Mouse (Mus musculus) CH12F3 (cell line): Measurements from ENCODE around the gene Parva.

ENCODE experiments used
- in situ Hi-C: fragments of 300-500 bp; cut with MboI; formaldehyde crosslinking; loops from 2 replicates; pipeline ENCODE4 v1.14.3; 2020; ENCODE audit warnings: low sequenced_read_pairs

The Parva gene

DNA sequence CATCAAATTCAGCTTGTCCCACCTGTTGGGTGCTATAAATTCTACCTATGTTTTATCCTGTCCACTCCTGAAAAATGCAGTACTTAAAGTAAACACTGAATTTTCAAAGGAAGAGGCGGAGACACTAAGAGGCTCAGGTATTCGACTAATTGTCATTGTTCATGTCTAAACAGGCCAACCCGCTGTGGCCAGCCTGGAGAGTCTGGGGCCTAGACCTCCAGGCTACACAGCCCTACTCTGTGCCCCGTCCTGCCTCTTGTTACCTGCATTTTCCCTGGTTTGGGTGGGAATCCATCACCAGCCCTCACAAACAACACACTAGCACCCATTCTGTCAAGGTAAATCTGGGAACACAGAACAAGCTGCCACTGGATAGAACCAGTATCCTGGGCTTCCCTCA is 9.7 kb upstream of the Parva start:
- in situ Hi-C loops = no loop called here

DNA sequence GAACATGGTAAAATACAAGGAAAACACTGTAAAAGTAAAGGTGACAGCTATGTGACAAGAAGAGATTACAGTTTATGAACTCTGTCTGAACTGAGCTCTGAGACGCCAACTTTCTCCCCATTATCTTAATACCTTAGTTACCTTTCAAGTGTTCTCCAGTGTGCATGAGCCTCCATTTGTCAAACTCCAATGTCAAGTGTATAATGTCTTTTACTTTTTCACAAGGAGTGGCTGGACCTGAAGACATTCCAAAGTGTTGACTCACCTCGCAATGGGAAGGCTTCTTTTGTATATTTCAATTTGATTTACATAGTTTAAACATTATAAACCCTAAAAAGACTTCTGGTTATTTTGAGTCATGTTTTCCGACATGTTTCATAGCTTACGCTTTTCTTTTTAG is 3.9 kb upstream of the Parva start:
- in situ Hi-C loops = no loop called here

DNA sequence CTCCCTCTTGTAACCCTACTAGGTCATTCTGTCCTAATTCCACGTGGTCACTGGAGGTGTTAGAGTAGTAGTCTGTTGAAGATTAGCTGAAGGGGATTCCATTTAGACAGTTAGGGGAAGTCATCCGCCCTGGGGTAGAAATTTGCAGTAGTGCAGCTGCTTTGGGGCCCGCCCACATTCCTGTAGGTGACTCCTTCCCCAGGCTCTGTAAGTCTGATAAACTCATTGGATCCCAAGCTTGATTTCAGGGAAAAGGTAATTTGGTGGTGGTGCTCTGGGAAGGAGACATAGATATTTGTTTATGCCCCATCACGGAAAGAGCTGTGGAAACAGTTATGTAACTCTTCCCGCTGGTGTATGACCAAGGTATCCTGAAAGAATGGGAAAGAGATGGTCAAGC is 494 bp upstream of the Parva start:
- in situ Hi-C loops = no loop called here

DNA sequence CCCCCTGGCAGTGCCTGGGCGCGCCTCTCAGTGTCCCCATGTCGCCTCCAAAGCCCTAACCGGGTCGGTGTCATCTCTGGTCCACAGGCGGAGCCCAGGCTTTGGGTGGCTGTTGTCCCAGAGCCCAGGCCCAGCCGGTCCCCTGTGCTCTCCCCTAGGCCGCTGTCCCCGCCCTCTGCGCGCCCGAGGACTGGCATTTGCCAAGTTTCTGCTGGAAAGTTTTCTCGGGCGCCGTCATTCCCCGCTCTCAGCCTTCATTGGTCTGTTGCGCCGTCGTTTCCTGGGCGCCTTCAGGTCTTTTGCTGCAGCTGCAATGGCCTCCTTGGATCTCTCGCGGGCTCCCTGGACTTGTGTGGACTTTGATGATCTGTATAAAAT is 842 bp downstream of the Parva start:
- in situ Hi-C loops = no loop called here

DNA sequence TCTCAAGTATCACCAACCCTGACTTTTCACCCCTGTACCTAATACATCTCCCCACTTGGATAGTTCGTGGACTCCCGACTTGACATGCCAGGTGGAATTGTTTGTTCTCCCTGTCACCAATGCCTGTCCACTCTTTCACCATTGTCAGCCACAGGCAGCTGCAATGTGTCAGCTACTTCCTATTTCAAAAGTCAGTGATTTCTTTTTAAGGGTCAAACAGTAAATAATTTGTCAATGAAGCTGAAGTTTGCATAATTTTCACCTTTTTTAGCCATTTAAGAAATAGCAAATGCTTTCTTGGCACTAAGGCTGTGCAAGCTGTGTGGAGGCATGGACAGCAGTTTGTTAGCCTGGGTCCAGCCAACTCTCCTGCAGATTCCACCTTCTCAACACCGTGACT is 12.5 kb downstream of the Parva start:
- in situ Hi-C loops = no loop called here

DNA sequence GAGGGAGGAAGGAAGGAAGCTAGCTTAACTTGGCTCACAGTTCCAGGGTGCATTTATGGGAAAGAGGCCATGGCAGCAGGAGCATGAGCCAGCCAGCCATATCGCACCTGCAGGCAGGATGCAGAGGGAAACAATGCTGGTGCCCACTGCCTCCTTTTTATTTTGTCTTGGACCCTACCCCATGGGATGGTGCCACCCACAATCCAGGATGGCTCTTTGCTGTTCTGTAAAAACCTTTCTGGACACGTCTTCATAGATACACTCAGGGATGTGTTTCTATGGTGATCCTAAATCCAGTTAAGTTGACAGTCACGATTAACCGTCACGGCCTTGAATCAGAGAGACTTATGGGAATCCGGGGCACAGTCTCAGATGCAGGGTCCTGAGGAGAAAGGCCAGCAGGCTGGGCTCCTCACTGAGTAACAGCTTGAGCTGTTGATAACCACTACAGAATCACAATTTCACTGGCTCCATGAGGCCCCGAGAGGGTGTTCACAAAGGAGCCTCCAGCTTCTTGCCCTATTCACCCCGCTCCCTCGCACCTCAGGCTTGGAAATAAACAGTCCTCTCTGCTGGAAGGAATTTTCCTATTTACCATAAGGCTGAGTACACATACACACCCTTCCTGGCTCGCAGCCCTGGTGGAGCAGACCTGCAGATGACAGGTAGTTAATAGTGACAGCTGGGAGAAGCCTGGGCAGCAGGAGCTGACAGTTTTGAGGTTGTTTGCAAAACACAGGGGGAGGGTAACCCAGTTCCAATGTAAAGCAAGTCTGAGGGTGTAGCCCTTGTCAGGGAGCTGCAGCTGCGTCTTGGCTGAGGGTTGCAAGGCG is 17.1 kb downstream of the Parva start:
- in situ Hi-C loops = no loop called here

DNA sequence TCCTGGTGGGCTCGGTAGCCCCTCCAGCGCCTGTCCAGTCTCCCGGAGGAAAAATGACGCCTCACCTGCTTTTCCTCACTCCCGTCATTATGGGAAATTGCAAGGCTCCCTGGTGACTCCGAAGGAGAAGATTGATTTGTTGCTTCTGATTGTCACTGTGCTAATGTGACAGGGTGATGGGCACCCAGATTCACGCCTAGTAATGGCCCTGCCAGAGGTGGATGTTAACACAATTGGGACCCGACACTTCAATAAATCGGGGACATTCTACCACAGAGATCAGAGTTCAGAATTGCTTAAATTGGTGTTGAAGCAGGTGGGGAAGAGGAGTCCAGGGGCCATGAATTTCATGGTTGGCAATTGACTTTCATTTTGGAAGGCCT is 17.7 kb downstream of the Parva start:
- in situ Hi-C loops = no loop called here

DNA sequence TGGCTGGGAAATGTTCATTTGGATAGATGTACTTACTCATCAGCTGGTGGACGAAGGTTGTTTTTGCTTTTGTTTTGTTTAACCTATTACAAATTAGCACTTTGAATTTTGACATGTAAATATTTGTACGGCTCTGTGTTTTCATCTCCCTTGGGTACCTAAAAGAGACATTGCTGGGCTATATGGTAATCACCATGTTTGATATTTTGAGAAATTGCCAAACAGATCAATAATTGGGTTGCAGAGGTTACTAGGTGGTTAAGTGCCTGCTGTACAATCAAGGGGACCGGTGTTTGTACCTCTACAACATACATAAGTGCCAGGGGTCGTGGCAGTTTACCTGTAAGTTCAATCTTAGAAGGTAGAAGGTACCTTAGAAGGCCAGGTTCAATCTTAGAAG is 19.2 kb downstream of the Parva start:
- in situ Hi-C loops = no loop called here

DNA sequence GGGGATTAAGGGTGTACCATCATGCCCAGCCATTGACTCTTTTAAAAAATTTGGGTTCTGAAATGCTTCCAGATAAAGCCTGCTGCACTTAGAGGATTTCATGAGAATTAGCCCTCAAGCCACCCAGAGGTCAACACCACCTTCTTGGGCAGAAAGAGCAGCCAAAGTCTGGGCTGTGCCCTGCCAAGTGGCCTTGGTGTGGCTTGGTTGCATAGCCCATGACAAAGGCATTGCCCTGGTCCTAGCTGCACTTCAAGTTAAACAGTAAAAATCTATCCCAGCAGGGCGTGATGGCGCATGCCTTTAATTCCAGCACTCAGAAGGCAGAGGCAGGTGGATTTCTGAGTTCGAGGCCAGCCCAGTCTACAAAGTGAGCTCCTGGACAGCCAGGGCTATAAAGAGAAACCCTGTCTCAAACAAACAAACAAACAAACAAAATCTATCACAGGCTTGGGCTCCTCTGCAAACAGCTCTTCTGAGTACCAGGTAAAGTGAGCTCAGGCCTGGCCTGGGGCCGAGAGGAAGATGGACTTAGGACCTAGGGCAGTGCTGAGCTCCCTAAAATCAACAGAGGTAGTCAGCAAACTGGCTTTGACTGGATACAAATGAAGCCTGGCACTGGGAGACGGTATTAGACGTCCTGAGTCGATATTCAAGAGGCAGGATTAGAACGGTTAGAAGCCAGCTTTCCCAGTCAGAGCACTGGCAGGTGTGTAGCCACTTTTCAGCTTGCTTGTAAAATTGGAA is 22.8 kb downstream of the Parva start:
- in situ Hi-C loops = loop anchor here (25.0 kb wide), 1 partner anchor 412 kb away; no protein-coding TSS in a partner anchor

DNA sequence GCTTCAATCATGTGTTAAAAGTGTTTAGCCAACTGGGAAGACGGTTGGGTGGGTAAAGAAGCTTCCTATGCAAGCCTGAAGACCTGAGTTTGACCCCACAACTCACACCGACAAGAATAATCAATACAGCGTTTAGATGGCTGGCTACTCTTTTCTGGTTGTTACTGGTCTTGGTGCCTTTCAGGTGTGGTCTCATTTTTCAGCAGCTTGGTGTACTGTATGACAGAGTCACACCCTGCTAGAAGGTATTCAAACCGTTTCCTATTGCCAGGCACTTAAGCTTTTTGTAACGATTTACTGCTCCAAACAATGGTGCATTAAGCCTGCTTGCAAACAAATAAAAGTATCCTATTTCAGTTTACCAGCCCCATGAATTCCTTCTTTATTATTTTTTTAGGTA is 25.2 kb downstream of the Parva start:
- in situ Hi-C loops = loop anchor here (25.0 kb wide), 1 partner anchor 410 kb away; no protein-coding TSS in a partner anchor

DNA sequence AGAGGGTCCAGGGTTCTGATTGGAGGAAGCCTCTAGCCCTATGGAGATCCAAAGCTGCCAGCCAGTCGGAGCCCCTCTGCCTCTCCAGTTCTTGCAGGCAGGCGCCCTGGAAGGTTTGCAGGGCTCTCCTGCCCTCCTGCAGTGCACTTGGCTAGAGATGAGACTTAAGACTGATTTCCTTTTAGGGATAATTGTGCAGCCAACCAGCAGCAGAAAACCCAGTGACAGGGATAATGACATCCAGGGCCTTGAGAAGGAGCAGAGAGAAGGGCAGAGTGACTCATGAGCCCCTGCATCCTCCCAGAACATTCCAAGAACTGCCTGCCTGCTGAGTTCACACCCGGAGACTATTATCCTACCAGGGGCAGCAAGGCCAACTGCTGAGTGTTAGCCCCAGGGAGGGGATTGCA is 26.5 kb downstream of the Parva start:
- in situ Hi-C loops = loop anchor here (25.0 kb wide), 1 partner anchor 408 kb away; no protein-coding TSS in a partner anchor

DNA sequence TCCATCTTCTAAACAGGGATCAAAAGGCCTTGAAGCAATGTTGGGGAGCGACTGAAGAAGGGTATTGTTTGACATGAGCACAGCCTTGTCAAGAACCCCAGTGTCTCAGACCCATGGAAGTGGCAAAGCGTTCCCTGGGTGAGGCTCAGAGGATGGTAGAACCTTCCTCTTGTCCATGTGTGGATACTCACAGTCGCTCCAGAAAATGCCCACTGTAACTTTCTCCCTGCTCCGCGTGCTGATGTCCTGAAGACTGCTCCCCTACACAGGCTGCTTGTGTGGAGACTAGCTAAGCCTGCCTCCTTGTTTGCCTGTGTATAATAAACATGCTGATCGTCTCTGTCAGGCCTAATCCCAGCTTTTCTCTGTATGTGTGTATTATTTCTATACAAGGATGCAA is 27.1 kb downstream of the Parva start:
- in situ Hi-C loops = loop anchor here (25.0 kb wide), 1 partner anchor 408 kb away; no protein-coding TSS in a partner anchor

DNA sequence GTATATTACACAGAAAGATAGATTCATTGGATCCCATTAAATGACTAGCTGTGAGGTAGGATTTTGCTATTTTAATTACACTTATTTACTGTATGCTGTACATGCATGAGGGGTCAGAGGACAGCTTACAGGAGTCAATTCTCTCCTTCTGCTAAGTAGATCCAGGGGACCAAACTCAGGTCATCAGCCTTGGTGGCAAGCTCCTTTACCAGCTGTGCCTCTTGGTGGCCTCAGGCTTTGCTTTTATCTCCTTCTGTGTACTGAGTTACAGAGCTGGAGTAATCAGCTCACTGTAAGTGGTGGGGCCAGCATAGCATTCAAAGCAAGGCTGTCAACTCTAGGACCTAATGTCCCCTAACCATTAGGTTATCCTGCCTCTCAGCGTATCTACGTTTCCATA is 27.6 kb downstream of the Parva start:
- in situ Hi-C loops = loop anchor here (25.0 kb wide), 1 partner anchor 407 kb away; no protein-coding TSS in a partner anchor

DNA sequence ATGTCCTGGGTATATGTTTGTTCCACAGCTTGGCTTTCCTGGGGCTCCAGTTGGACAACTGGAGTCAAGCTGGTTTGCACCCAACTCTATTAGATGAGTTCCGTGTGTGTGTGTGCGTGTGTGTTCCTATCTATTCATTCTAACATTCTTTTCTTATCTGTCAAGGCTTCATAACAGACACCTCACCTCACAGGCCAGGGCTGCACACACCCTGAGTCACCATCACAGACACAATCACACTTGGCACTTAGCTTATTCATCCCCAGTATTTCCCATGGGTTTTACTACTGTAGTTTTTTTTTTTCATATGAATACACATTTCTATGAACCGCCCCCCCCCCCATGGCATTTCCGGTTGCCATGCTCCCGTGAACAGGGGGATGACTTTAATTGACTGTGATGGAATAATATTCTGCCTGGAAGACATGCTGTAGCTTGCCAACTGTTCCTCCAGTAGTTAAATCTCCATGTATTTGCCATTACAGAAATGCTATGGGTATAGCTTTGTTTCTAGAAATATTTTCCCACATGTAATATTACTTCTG is 28.3 kb downstream of the Parva start:
- in situ Hi-C loops = loop anchor here (25.0 kb wide), 1 partner anchor 407 kb away; no protein-coding TSS in a partner anchor

DNA sequence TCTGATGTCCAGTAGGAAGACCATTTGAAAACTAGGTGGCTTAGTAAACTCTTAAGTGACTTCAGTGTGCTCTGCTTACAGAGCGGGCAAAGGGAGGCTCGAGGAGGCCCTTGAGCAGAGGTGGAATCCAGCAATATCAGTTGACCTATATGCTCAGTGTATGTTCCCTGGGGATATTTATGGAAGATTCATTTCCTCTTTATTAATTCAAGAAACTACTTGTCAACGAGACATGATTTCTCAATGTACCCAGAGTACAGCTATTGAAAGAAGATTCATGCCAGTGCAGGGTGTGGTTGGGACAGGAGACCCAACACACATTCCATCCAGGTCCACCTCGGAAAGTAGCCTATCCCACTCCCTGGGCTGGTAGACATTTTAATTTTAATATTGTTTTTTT is 30.1 kb downstream of the Parva start:
- in situ Hi-C loops = loop anchor here (25.0 kb wide), 1 partner anchor 405 kb away; no protein-coding TSS in a partner anchor

DNA sequence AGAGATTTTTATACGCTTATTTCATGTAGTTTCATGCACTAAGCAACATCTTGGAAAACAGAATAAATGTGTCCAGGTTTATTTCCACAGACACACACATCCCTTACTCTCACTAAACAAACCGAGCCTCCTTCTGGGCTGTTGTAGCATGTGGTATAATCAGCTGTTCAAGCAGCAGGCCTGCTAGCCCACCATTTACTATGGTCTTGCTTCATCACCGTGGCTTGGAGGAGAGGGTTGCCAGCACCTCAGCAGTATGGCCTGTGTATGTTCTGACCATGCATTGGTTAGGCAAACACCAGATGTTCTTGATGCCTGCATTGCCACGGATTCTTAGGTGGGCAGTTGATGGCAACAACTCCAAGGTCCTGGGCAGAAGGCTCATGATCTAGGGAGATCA is 30.6 kb downstream of the Parva start:
- in situ Hi-C loops = loop anchor here (25.0 kb wide), 1 partner anchor 404 kb away; no protein-coding TSS in a partner anchor

DNA sequence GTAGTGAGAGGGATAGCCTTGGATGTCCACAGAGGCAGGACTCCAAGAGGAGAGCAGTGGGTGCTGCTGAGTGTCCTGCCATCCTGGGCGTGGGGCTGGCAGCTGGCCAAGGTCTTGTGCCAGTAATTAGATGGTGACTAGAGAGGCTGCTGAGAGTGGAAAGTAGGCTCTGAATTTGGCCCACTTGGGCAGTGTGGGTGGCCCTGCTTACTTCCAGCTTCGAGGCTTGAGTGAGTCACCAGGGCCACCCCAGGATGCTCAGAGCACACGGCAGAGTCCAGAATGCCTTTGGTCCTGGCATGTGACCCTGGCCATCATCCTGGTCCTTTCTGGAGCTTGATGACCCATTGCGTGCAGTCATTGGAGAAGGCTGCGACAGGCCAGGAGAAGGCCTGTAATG is 31.1 kb downstream of the Parva start:
- in situ Hi-C loops = loop anchor here (25.0 kb wide), 1 partner anchor 404 kb away; no protein-coding TSS in a partner anchor

DNA sequence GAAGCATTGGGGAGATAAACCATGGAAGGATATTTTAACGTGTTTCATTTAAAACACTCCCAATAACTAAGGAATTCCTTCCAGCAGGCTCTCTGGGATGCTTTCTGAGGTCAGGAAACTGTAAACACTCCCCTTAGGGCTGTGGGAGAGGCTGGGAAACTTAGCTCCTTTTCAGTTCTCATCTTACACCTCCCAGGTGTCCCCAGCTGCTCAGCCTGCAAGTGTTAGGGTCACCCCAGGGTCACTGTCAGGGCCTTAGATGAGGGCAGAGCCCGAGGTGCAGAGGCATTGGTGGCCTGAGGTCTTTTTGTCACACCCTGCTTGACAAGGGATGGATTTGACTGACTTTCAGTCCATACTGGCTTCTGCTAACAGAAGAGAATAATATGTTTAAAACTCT is 35.8 kb downstream of the Parva start:
- in situ Hi-C loops = loop anchor here (25.0 kb wide), 1 partner anchor 399 kb away; no protein-coding TSS in a partner anchor

DNA sequence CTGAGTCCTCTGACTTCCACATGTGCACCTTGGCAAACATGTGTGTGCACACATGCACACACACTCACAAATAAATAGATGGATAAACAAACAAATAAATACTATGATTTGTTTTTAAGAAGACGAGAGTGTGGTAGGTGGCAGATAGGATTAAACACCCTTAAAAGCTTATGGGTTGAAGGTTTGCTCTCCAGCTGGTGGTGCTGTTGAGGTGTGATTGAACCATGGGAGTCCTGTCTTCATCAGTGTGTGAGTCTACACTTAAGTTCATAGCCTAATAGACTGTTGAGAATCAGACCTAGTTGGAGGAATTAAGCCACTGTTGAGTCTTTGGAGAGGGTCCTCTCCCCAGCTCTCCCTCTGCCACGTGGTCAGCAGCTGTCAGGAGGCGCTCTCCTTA is 38.6 kb downstream of the Parva start:
- in situ Hi-C loops = loop anchor here (25.0 kb wide), 1 partner anchor 396 kb away; no protein-coding TSS in a partner anchor

DNA sequence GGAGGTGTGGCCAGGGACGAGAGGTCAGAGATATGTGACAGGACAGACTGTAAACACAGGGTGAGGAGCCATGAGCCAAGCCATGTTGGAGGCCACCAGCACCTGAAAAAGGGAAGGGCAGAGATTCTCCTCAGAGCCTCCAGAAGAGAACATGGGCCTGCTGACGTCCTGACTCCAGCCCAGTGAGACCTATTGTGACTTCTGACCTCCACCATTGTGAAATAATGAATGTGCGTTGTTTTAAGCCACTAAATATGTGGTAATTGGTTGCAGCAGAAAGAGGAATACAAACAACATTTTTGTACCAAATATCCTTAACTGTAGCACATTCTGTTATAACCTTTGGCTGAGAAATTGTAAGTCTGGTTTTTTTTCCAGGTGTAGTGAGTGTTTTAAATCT is 39.5 kb downstream of the Parva start:
- in situ Hi-C loops = loop anchor here (25.0 kb wide), 1 partner anchor 396 kb away; no protein-coding TSS in a partner anchor

DNA sequence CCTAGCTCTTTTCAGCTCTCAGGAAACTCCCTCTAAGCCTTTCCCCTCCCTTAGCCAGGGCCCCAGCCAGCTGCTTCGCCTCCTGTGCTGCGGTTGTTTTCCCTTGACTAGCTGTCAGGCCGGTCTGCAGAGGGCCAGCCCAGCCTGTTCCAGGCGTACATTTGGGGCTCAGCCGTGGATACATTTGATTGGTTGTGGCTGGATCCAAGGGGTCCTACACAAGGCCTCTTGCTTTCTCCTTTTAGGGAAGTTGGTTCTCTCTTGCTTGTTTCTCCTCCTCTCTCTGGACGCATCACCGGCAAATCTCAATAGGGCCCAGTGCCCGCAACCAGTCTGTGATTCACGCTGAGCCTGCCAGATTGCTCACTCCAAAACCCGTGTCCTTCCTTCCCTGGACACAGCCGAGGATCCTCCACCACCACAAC is 40.4 kb downstream of the Parva start:
- in situ Hi-C loops = loop anchor here (25.0 kb wide), 1 partner anchor 395 kb away; no protein-coding TSS in a partner anchor
